Mouse (Mus musculus): ENCODE measurements at regions not wholly inside any gene's neighbourhood (a gene's known extent, or its start where the extent isn't known, plus 50 kb on each side); places are given as distances from the start of the nearest gene placed in this dataset.

DNA sequence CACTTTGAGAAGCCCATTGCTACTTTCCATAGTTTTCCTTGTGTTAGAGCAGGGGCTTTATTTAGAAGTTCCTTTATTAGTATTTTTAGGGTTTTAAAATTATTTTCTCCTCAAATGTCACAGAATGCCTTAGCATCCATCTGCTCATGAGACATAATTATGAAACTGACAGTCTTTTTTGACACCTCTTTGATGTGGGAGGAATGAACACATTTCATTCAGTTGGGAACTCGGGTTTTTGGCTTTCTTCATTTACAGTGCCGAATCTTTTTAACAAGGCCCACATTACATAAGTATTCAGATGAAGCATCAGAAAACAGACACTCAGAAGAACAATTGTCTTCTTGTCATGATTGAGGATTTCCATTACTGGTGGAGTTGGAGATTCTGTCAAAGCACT is 843.6 kb downstream of the Lrrtm4 start:
- DNase-seq (ENCODE audit: low read depth, low spot score): no peak

DNA sequence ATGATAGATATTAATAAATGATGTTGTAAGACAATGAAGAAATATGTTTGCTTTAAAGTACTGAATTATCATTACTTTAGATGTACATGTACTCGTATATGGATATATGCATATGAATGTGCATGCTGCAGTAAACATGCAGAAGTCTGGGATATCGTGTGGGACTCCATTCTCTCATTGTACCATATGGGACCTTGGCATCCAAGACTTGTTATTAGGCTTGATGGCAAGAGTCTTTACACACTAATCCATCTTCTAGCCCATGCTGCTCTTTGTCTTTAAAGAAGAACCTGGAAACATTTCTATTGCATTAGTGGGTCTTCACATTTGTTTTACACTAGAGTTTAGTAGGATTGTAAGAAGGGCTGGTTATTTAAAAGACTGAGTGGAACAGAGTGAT is 844.1 kb downstream of the Lrrtm4 start:
- no peak for DNase-seq (ENCODE audit: low read depth, low spot score)

DNA sequence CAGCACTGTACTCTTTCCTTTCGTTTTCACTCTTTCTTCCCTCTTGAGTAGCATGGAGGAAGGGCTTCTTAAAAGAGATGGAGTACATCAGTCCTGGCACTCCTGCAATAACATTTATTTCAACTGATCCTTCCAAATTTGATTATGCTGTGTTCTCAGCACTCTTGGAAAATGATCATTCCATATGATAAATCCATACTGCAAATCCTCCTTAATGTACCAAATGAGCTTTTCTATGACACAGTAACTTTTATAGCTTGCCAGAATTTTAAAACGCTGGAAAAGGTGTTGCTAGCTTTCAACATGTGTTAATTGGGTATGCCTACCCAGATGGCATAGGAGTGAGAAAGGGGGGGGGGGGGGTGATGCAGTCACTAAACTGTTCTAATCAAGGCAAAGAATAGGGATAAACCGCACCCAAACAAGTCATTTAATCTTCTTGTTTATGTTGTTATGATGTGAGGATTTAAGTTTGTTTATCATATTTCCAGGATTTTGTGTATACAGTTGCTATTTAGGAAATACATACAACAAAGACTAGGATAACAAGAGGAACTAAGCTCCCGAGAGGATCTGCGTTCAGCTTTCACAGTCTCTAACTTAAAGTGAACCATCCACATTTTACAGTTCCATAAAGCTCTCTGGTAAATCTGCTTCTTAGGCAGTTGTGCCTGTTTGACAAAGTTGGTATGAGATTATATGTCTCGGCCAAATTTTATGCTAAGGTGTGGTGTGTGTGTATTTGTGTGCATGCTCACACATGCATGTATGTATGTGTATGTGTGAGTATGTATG is 847.3 kb downstream of the Lrrtm4 start:
- DNase-seq (ENCODE audit: low read depth, low spot score): no peak

DNA sequence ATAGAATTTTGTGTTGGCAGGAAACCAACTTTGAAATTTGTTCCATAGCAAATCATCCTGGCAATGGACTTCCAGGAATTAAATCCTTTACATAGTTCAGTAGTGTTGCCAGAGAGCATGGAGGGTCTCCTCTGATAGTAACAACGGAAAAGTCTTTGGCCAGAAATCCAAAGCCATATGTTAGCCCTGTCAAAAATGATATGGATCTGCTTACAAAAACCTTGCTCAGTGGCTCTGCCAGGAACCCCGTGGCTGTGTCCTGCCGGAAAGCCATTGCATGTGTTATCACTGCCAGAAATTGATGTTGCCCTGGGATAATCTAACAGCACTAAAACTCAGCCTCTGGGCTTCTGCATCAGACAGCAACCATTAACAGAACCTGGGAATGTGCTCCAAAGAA is 866.7 kb downstream of the Lrrtm4 start:
- DNase-seq (ENCODE audit: low read depth, low spot score): no peak

DNA sequence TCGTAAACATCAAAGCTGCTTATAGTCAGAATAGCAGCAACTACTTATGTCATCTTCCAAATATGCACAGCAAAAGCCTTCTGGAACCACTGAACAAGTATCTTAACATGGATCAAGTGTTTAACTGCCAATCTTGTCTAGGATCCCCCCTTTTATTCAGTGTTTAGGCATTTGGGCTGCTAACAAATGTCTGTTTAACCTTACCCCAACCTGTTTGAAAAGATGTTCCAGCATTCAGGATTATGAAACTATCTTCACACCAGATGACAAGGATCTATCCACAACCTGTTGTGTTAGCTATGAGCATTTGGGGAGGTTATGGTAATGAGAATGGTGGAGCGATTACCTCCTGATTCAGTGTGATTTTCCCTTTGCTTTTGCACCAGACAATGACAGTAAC is 886.5 kb downstream of the Lrrtm4 start:
- no peak for DNase-seq (ENCODE audit: low read depth, low spot score)

DNA sequence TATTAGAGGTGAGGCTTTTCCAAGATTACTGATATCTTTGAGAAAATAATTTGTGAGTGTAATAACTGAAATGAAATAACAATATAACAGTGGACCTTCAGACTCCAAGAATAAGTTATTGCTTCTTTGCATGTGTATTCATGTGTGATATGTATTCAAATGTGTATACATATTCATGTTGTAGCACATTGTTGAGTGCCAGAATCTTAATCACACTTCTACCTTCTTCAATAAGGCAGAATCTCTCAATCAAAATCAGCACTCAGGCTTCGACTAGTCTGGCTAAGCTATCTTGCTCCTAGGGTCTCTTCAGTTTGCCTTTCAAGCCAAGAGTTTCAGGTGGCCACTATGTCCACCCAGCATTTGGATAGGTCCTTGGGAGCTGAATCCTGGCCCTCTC is 911.1 kb downstream of the Lrrtm4 start:
- DNase-seq (ENCODE audit: low read depth, low spot score): no peak

DNA sequence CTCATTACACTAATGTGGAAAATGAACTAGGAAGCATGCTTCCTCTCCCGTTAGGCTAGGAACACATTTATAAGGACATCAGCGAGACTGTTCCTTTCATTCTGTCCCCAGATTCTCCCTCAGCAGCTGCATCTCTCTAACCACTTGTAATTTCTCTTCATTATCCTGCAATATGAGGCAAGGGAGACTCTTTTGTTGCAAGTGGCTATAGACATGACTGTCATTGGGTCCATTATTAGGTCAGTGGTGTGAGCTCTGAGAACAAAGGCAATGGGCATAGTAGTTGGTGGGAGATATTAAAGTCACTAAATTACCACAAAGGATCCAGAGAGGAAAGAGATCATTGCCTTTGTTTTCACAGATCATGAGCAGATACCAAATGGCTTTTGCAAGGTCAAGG is 948.3 kb upstream of the Gcfc2 start:
- peak; percentile 4 for DNase-seq (ENCODE audit: low read depth, low spot score)

DNA sequence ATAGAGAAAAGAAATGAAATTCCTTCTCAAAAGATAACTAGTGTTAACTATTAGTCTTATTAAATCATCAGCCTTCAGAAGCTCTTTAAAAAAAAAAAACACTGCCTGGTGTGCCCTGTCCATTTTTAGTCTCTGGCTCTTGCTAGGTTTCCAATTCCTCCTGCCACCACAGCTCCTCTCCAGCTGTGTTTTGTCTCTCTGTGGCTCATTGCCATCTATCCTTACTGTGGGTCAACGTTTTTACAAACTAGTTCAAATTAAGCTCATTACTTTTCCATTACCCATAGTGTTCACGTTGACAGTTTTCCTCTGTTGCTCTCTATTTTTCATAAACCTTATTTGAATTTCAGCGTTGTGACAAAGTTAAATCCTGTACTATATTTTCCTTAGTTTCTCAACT is 930.0 kb upstream of the Gcfc2 start:
- no peak for DNase-seq (ENCODE audit: low read depth, low spot score)

DNA sequence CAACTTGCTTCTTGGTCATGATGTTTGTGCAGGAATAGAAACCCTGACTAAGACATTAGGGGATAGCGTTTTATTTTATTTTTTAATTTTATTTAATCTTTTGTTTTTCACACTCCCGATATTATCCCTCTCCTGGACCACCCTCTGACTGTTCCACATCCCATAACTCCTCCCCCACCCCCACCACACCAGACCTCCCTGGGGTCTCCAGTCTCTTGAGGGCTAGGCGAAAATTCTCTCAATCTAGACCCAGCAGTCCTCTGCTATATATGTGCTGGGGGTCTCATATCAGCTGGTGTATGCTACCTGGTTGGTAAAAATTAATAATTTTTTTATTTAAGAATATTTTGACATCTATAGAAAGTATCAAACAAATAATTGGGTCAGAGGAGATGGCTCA is 898.9 kb upstream of the Gcfc2 start:
- no peak for DNase-seq (ENCODE audit: low read depth, low spot score)
